ENCODE assay signal across 19 mouse cellular contexts in the genomic region with DNA sequence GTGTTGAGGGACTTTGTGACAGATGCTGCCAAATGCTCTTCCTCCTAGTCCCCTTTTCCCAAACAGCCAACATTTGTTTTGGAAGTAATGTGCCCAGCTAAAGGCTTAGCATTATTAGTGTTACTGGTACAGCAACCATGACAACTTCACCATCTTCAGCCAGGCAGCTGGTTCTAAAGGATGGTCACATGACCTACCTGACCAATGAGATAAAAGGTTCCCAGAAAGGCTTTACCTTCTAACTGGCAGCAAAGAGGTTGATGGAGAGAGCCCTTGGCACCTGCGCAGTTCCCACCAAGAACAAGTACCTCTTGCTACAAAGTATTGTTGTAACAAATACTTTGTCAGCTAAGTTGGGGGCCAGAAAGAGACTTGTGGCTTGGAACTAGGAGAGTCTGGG.
"Had no signal": no experiment of that assay in that cellular context is flagged by ENCODE, and none has a peak within 500 bp of the region (broad histone marks: within the 10 kb centered on the region; RNA-seq: fewer than 3 reads in every experiment).

No protein-coding gene starts in this region.

- H3K9me3 ChIP-seq: heart, embryonic 10.5 days; hindbrain, embryonic 10.5 days; hindbrain, embryonic 12.5 days; intestine, embryonic 15.5 days; limb, embryonic 10.5 days; limb, embryonic 12.5 days had no signal

- H3K36me3 ChIP-seq: heart, embryonic 10.5 days; heart, embryonic 12.5 days; hindbrain, embryonic 10.5 days; hindbrain, embryonic 12.5 days; intestine, embryonic 15.5 days; limb, embryonic 10.5 days; limb, embryonic 12.5 days had no signal

- H3K4me3 ChIP-seq: heart, embryonic 10.5 days; heart, embryonic 12.5 days; hindbrain, embryonic 10.5 days; hindbrain, embryonic 12.5 days; intestine, embryonic 15.5 days; layer of hippocampus, adult 2 months; left cerebral cortex, adult 2 months; limb, embryonic 10.5 days; limb, embryonic 12.5 days had no signal

- DNase-seq: gastrocnemius, postnatal 14 days; gastrocnemius, postnatal 36 days; heart, adult 18-20 months; heart, postnatal 10 days; heart, postnatal 4 days; kidney, postnatal 10 days; kidney, postnatal 4 days; liver had no signal

- H3K9ac ChIP-seq: heart, embryonic 12.5 days; hindbrain, embryonic 12.5 days; hindbrain, embryonic 14.5 days; intestine, embryonic 15.5 days; limb, embryonic 12.5 days had no signal

- H3K4me2 ChIP-seq: heart, embryonic 12.5 days; hindbrain, embryonic 12.5 days; hindbrain, embryonic 14.5 days; intestine, embryonic 15.5 days; limb, embryonic 12.5 days; liver, embryonic 11.5 days had no signal

- H3K27me3 ChIP-seq: intestine, embryonic 15.5 days; limb, embryonic 12.5 days had no signal

- H3K27ac ChIP-seq: heart, embryonic 10.5 days; hindbrain, embryonic 10.5 days; hindbrain, embryonic 12.5 days; hindbrain, embryonic 14.5 days; intestine, embryonic 15.5 days; layer of hippocampus, adult 2 months; left cerebral cortex, adult 2 months; limb, embryonic 10.5 days; limb, embryonic 12.5 days had no signal

- H3K4me1 ChIP-seq: heart, embryonic 10.5 days; intestine, embryonic 15.5 days had no signal
